Comparison of ENCODE assay signal across 13 mouse cellular contexts in the genomic region with DNA sequence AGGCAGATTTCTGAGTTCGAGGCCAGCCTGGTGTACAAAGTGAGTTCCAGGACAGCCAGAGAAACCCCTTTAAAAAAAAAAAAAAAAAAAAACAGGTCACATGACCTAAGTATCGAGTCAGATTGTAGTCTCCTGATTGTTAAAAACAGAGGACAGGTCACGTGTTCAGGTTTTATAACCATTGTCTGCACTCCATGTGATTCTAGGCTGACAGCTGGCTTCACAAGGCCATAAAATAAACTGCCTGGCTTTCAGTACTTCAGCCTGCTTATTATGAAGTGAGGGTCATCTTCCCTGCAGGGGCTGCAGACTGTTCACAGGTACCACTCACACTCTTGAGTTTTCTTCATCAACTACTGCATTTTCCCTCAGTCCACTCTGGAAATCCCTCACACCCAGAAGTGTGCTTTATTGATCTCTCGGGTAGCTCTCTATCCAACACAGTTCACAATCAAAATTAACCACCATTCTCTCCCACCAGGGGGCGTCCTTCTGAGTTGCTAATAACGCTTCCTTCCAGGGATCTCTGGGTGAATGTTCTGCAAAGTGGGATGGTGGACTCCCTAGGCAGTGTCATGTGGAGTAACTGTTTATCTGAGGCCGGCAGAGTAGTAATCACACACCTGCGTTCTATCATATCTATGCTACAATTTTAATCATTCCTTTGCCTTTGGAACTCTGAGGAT. TPM values are rescaled to one million over a fixed set of nuclear protein-coding genes. Genes with fewer than 3 reads are reported as not detected.
DNase-seq lines count a peak whose midpoint lies in the region; ATAC-seq and TF ChIP-seq lines count a peak whose summit lies in the region.
"Had no signal": no experiment of that assay in that cellular context is flagged by ENCODE, and none has a peak within 500 bp of the region (broad histone marks: within the 10 kb centered on the region; RNA-seq: fewer than 3 reads in every experiment).

No protein-coding gene starts in this region.

- no peak for TF ChIP-seq POLR2A in small intestine, adult 2 months (IDR thresholded peaks at IDR 0.05; ENCODE audit: low read depth, low read length)

- H3K36me3 ChIP-seq in small intestine, adult 2 months (ENCODE audit: control insufficient read depth, insufficient read depth, low read length) = no peaks in the 10 kb centered on the region
- H3K36me3 ChIP-seq: lung, embryonic 15.5 days; neural tube, embryonic 12.5 days had no signal

- DNase-seq in CD4-positive, CD25-positive, alpha-beta regulatory T cell, adult 2 months (ENCODE audit: low read depth, low spot score) = peak; percentile 44
- DNase-seq in kidney, adult 18-20 months = peak; percentile 11
- no peak for DNase-seq in kidney, adult 9 months
- peak; percentile 32 for DNase-seq in retina, postnatal 1 day
- no peak for DNase-seq in retina, embryonic 14.5 days (ENCODE audit: low spot score)
- DNase-seq in spleen, adult 18-20 months = no peak
- DNase-seq: cerebellum, adult 11-12 months; gastrocnemius, postnatal 10 days had no signal

- no peaks in the 10 kb centered on the region for H3K27me3 ChIP-seq in small intestine, adult 2 months (ENCODE audit: control insufficient read depth, insufficient read depth, low read length)
- H3K27me3 ChIP-seq: lung, embryonic 15.5 days; neural tube, embryonic 12.5 days had no signal

- no peak overlapping the region for H3K4me3 ChIP-seq in small intestine, adult 2 months (ENCODE audit: low read depth, low read length)
- H3K4me3 ChIP-seq: lung, embryonic 15.5 days; neural tube, embryonic 12.5 days had no signal

- WGBS in small intestine, adult 2 months = 36% methylated on average over 8 of the region's 8 CpGs

- peaks cover 3% of the 10 kb centered on the region; the same call in 1 of the 2 replicates for H3K4me1 ChIP-seq in small intestine, adult 2 months (ENCODE audit: control insufficient read depth, insufficient read depth, insufficient read length, low read length)

- TF ChIP-seq CTCF in small intestine, adult 2 months (IDR thresholded peaks at IDR 0.05; ENCODE audit: extremely low read depth, insufficient read length, insufficient replicate concordance, low read depth, low read length) = peak; percentile 31; the same call in 1 of the 2 replicates

- ATAC-seq in CD4-positive, CD25-positive, alpha-beta regulatory T cell, adult 4 months = no peak

- H3K27ac ChIP-seq in small intestine, adult 2 months (ENCODE audit: insufficient read depth, low read depth, low read length) = no peak overlapping the region
- H3K27ac ChIP-seq: lung, embryonic 15.5 days; neural tube, embryonic 12.5 days had no signal

RNA-seq across cellular contexts. Expression of a gene that starts 27.3 kb away (rescaled TPM):
- not detected for polyA plus RNA-seq in CD4-positive, CD25-positive, alpha-beta regulatory T cell, adult 4 months (2017; shearing (Covaris generic))
- polyA plus RNA-seq in small intestine, adult 2 months (2012; rRNA removed) = 4.3 and 5.2 TPM in 2 replicates
- polyA plus RNA-seq: hindbrain, embryonic 11.5 days; neural tube, embryonic 12.5 days had no signal

Comparison
In these comparisons a context has a peak if more than half of its experiments do, and no peak if none do; other contexts are left out.
1. DNase-seq: peak in CD4-positive, CD25-positive, alpha-beta regulatory T cell, adult 2 months (single experiment), kidney, adult 18-20 months (single experiment) and retina, postnatal 1 day (single experiment); none in kidney, adult 9 months (single experiment), retina, embryonic 14.5 days (single experiment) and spleen, adult 18-20 months (0 of 2).